Mouse (Mus musculus) megakaryocyte, embryonic 14.5 days (primary cell): ENCODE results near the gene Cnot8.

Source experiments
- FLI1 ChIP-seq: IDR thresholded peaks from 2 replicates; pipeline ENCODE4 v1.6.1; 2012; ENCODE audit warnings: low read length, inconsistent platforms, mixed read lengths
- GATA1 ChIP-seq: IDR thresholded peaks from 3 replicates; pipeline ENCODE4 v1.6.1; 2012; ENCODE audit warnings: mixed read lengths, low read length, inconsistent platforms, borderline replicate concordance

- TF ChIP-seq GATA1: no peak
- TF ChIP-seq FLI1: no peak
Measured at GRCm38 (mm10) chr11:58129302-58129843, 25.4 kb downstream of the Cnot8 start.
